Mouse (Mus musculus) C2C12 (cell line): ENCODE measurements around the gene Timp2. TPM values are rescaled to one million over a fixed set of nuclear protein-coding genes. Genes with fewer than 3 reads are reported as not detected.

Experiments
- H3K27me3 ChIP-seq: one replicate; pipeline ENCODE4 v1.6.1; 2011; ENCODE audit not compliant: control insufficient read depth, insufficient read depth, insufficient read length
- H3K36me3 ChIP-seq: one replicate; pipeline ENCODE4 v1.6.1; 2011; ENCODE audit not compliant: control insufficient read depth, insufficient read depth
- H3K4me3 ChIP-seq: one replicate; pipeline ENCODE4 v1.5.1; 2011; ENCODE audit warnings: mild to moderate bottlenecking, control low read depth; ENCODE audit not compliant: poor library complexity, insufficient read depth, severe bottlenecking
- H3K79me2 ChIP-seq: one replicate; pipeline ENCODE4 v1.6.1; 2011; ENCODE audit not compliant: control insufficient read depth, insufficient read depth
- H3K79me3 ChIP-seq: one replicate; pipeline ENCODE4 v1.6.1; 2011; ENCODE audit warnings: low read depth, control low read depth
- H3ac ChIP-seq: one replicate; pipeline ENCODE3; 2011; ENCODE audit warnings: low read depth; ENCODE audit not compliant: control insufficient read depth, insufficient read length
- CEBPB ChIP-seq: IDR thresholded peaks from one replicate; pipeline ENCODE4 v1.6.1; 2011; ENCODE audit warnings: low read depth, mild to moderate bottlenecking, control low read depth, moderate library complexity
- CTCF ChIP-seq: IDR thresholded peaks from one replicate; pipeline ENCODE4 v1.5.1; 2011; ENCODE audit not compliant: control insufficient read depth, insufficient read depth, insufficient read length
- FOSL1 ChIP-seq: IDR thresholded peaks from one replicate; pipeline ENCODE4 v1.8.0; 2011; ENCODE audit warnings: mild to moderate bottlenecking, low read length; ENCODE audit not compliant: poor library complexity, insufficient read depth, severe bottlenecking
- MAX ChIP-seq: IDR thresholded peaks from one replicate; pipeline ENCODE4 v1.6.1; 2011; ENCODE audit warnings: mild to moderate bottlenecking, control low read depth
- MYOD1 ChIP-seq: IDR thresholded peaks from one replicate; pipeline ENCODE4 v1.6.1; 2011; ENCODE audit warnings: low read depth; ENCODE audit not compliant: control insufficient read depth, insufficient read length
- MYOG ChIP-seq: IDR thresholded peaks from one replicate; pipeline ENCODE4 v1.6.1; 2011; ENCODE audit not compliant: control insufficient read depth, insufficient read length; ENCODE audit errors: extremely low read depth
- USF1 ChIP-seq: IDR thresholded peaks from one replicate; pipeline ENCODE4 v1.6.1; 2011; ENCODE audit warnings: low read depth, mild to moderate bottlenecking, control low read depth, moderate library complexity
- polyA plus RNA-seq: library from polyadenylated mRNA; unstranded; fragments of >200 nt; fragmentation: generic; extraction: Trizol; gene quantifications from one replicate; pipeline ENCODE4 v1.2.1, GENCODE M21; 2012; ENCODE audit warnings: missing spikeins

Gene Timp2
- polyA plus RNA-seq, 1 experiment = 372 TPM

DNA sequence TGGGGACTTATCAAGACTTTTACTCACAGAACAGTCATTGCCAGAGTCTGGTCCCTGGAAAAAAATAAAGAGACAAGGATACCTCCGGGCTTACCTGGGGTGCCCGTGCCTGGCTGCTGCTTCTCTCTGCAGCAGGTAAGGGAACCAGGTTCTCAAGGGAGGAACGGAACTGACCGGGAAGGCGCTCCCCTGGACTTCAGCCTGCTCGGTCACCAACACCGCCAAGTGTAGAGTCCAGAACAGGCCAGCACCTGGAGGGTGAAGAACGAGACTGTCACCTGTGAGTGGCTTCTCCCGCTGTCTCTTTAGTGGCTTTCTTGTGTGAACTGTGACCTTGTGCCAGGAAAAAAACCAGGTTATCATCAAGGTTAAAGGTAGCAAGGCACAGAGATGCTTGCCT is 68.0 kb downstream of the Timp2 start:
- no peak overlapping the region for H3K4me3 ChIP-seq
- H3K79me3 ChIP-seq = peaks cover 43% of the 10 kb centered on the region
- H3K27me3 ChIP-seq = no peaks in the 10 kb centered on the region
- no peak overlapping the region for H3ac ChIP-seq
- TF ChIP-seq USF1 (no peak), CTCF (no peak)
- peaks cover 62% of the 10 kb centered on the region for H3K79me2 ChIP-seq
- H3K36me3 ChIP-seq = peaks cover 57% of the 10 kb centered on the region

DNA sequence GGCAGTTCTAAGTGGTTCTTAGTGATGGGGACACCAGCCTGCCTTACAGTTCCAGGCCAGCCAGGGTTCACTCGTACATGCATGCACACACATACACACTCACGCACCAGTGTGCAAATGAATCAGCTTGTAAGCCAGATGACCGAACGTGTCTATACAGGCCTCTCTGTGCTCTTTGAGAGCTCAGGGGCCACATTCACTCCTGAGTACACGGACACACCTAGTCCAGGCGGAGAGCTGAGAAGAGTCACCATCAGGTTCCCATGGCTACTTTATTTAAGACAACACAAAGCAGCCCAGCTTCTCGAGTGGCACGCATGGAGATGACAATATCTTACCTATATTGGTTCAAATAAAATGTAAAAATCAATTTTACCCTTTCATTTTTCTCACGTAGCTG is 69.1 kb downstream of the Timp2 start:
- Histone ChIP-seq H3K79me3 (peaks cover 48% of the 10 kb centered on the region), H3ac (no peak overlapping the region), H3K27me3 (no peaks in the 10 kb centered on the region), H3K79me2 (peaks cover 68% of the 10 kb centered on the region), H3K36me3 (peaks cover 68% of the 10 kb centered on the region), H3K4me3 (no peak overlapping the region)
- TF ChIP-seq CTCF (no peak), USF1 (no peak), FOSL1 (no peak), MYOD1 (no peak), MYOG (no peak), MAX (no peak)

DNA sequence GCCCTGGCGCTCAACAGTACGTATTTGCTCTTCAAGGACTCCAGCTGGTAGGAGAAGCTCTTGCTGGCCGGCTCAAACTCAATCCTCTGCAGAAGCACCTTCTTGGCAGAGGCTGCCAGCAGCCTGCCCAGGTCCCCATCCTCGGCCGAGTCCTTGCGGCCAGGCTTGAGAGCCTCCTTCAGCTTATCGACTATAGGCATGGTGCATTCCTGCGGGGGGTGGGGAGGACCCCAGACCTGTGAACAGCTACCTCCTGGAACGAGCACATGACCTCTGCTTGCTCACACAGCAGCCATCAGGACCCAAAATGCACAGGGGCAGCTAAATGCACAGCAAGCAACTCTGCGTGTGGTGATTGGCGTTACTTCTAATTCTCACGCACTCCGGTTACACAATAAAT is 69.7 kb downstream of the Timp2 start:
- no peak for TF ChIP-seq CTCF
- TF ChIP-seq MAX = no peak
- TF ChIP-seq MYOG = no peak
- TF ChIP-seq USF1 = no peak
- TF ChIP-seq FOSL1 = no peak
- no peak for TF ChIP-seq MYOD1
- no peak for TF ChIP-seq CEBPB
- H3K36me3 ChIP-seq = peaks cover 74% of the 10 kb centered on the region

DNA sequence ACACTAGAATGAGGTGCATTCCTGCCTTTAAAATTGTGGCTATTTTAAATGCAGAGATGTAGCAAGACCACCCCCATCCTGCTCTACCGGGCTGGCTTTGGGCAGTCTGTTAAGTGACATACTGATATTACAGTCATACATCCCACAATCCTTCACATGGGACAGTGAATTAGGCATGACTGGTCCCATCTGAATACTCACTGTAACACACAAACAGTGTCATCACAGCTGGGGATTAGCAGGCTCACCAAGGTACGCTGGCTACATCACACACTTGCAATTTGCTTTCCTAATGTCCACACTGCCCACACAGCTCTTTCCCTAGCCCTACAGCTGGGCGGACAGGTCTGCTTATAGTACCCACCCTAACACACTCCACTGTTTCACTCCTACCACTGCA is 75.3 kb downstream of the Timp2 start:
- Histone ChIP-seq H3K79me2 (peaks cover 52% of the 10 kb centered on the region), H3K36me3 (peaks cover 97% of the 10 kb centered on the region), H3K27me3 (no peaks in the 10 kb centered on the region), H3ac (no peak overlapping the region), H3K4me3 (no peak overlapping the region), H3K79me3 (peaks cover 12% of the 10 kb centered on the region)
- no peak for TF ChIP-seq MYOD1
- no peak for TF ChIP-seq CTCF
- TF ChIP-seq FOSL1 = no peak
- no peak for TF ChIP-seq USF1
- TF ChIP-seq CEBPB = no peak
- no peak for TF ChIP-seq MAX

More for the DNA sequence above, 69.7 kb downstream of the Timp2 start:
- Histone ChIP-seq H3K79me3 (peaks cover 48% of the 10 kb centered on the region), H3K4me3 (no peak overlapping the region), H3K27me3 (no peaks in the 10 kb centered on the region), H3ac (no peak overlapping the region), H3K79me2 (peaks cover 72% of the 10 kb centered on the region)

DNA sequence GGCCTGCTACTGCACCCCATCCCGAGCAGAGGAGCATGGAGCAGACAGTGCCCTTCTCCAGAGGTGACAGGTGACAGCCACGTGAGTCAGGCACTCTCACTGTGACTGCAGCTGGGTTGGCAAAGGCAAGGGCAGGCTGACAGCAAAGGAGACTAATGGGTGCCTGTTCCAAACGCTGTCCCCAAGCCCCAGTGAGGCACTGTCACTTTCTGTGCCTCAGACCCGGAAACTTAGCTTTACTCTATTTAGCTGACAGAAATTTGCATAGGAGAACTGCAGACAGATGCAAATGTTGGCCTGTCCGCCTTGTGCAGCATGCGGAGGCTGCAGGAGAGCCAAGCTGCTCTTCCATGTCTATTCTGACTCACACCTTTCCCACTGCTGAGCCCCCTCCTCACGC is 79.2 kb downstream of the Timp2 start:
- Histone ChIP-seq H3ac (no peak overlapping the region), H3K27me3 (no peaks in the 10 kb centered on the region), H3K79me3 (peaks cover 2% of the 10 kb centered on the region), H3K4me3 (no peak overlapping the region), H3K79me2 (peaks cover 30% of the 10 kb centered on the region), H3K36me3 (peaks cover 95% of the 10 kb centered on the region)
- TF ChIP-seq MAX (no peak), CEBPB (no peak), FOSL1 (no peak), MYOD1 (no peak), CTCF (no peak), USF1 (no peak), MYOG (no peak)

DNA sequence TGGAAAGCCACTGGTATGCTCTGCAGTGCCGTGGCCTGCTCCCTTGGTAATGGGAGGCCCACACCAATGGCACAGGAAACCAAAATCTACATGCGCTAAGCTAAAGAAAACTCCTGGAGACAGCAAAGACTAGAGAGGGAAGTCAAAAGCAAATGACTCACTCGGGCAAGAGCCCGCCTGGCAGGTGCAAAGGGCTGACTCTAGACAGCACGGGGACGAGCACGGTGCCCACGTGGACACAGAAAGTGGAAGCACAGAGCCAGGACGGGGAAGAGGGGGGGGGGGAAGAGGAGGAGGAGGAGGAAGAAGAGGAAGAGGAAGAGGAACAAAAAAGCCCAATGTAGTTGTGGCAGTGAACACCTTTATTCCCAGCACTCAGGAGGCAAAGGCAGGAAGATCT is 80.4 kb downstream of the Timp2 start:
- peaks cover 27% of the 10 kb centered on the region for H3K79me2 ChIP-seq
- TF ChIP-seq MAX = no peak
- no peak for TF ChIP-seq CEBPB
- no peak for TF ChIP-seq USF1
- no peak for TF ChIP-seq MYOG
- TF ChIP-seq CTCF = no peak
- no peak for TF ChIP-seq MYOD1
- TF ChIP-seq FOSL1 = no peak
- no peak overlapping the region for H3ac ChIP-seq
- peaks cover 2% of the 10 kb centered on the region for H3K79me3 ChIP-seq
- no peaks in the 10 kb centered on the region for H3K27me3 ChIP-seq
- peaks cover 94% of the 10 kb centered on the region for H3K36me3 ChIP-seq
- H3K4me3 ChIP-seq = no peak overlapping the region
